Mouse (Mus musculus): ENCODE measurements at regions not wholly inside any gene's neighbourhood (a gene's known extent, or its start where the extent isn't known, plus 50 kb on each side); places are given as distances from the start of the nearest gene placed in this dataset.

GRCm38 (mm10) chr4:97344335-97344734 lies 161.4 kb upstream of the Gm10192 start:
- no peaks in the 10 kb centered on the region for H3K9me3 ChIP-seq
- H3K27me3 ChIP-seq (ENCODE audit: poor library complexity, severe bottlenecking): no peaks in the 10 kb centered on the region
- H3K27ac ChIP-seq: no peak overlapping the region
- no peaks in the 10 kb centered on the region for H3K36me3 ChIP-seq (replicated peaks)
- WGBS: 79% methylated on average over 2 of the region's 2 CpGs
- no peak for DNase-seq (ENCODE audit: extremely low spot score, low spot score)
- H3K4me3 ChIP-seq: no peak overlapping the region
- H3K4me1 ChIP-seq: no peaks in the 10 kb centered on the region

- Histone ChIP-seq H3K27ac (no peak overlapping the region), H3K36me3 (replicated peaks) (no peaks in the 10 kb centered on the region), H3K4me1 (no peaks in the 10 kb centered on the region), H3K4me3 (no peak overlapping the region), H3K9me3 (no peaks in the 10 kb centered on the region), H3K27me3 (ENCODE audit: poor library complexity, severe bottlenecking) (no peaks in the 10 kb centered on the region)
- DNase-seq (ENCODE audit: extremely low spot score, low spot score): no peak
- 84% methylated on average over 1 of the region's 1 CpGs for WGBS
Observed at GRCm38 (mm10) chr4:97343378-97343777, 160.4 kb upstream of the Gm10192 start.
